Mouse (Mus musculus): ENCODE data around the gene Kif22. TPM values are rescaled to one million over a fixed set of nuclear protein-coding genes. Genes with fewer than 3 reads are reported as not detected.

Kif22 gene
- total and polyA plus RNA-seq, 3 experiments, result 0.39 to 0.84 (median 0.65) TPM

DNA sequence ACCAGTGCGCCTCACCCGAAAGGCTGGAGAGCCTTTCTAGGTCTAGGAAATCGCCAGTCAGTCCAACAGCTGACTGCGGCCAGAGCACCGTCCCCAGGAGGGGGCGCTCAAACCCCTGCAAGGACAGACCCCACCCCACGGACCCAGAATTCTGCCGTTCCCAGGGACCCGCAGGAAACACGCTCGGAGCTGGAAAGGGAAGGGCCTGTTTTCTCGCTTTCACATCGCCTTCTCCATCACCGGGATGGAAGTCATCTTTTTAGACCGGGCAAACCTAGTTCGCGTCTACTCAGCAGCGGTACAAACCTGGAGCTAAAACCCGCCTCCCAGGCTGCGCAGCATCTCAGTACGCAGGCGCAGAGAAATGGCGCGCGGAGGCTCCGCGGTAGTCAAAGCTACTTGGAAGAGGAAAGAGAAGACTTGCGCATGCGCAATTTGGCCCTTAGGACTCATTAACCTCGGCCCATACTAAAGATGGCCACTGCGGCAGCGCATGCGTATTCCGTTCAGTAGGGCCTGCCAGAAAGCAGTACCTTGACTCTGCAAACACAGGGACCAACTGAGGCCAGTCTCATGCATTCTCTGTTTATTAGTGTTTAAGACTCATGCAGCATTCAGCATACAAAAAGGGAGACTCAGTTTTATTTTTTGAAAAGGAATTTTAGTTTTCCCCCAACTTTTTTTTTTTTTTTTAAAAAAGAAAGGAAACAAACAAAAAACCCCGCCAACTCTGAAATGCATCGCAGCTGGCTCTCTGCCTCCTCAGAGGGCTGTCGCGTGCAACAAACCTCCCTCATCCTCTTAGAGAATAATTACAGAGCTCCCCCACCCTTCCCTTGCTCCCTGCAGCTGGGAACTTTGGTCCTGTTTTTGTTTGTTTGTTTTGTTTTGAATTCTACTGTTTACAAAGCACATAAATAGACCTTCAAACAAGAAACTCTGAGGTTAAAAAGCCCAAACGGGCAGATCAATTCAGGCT, 25.0 kb downstream of the Kif22 start, which contains the start of gene Pagr1a:
Pagr1a (minus strand) TSS at position 382 of the 979 bp plus-strand sequence.
- intact Hi-C loops (cut with DNase I), result loop anchor here (1.0 to 10.0 kb wide), 4 partner anchors 8 to 178 kb away; partner anchors contain the start of genes Cd2bp2 and Cdiptos
- Histone ChIP-seq H3K9ac (ENCODE audit: low read depth, low read length) (peak within 1 kb of the TSS; percentile 87), H3K4me3 (peak within 1 kb of the TSS; percentile 82), H3K36me3 (ENCODE audit: control insufficient read depth, insufficient read depth, low read length) (peaks cover 5% of the 10 kb centered on the region), H3K27me3 (ENCODE audit: control insufficient read depth, insufficient read depth, low read length) (no peaks in the 10 kb centered on the region), H3K79me2 (replicated peaks; ENCODE audit: control insufficient read depth, insufficient read depth, low read length) (peaks cover 2% of the 10 kb centered on the region; the same call in 1 of the 2 replicates), H3K4me1 (ENCODE audit: control insufficient read depth, insufficient read depth, low read length) (peaks cover 15% of the 10 kb centered on the region), H3K27ac (peak within 1 kb of the TSS; percentile 93)
- peak; percentile 95 to 97 for DNase-seq
- TF ChIP-seq EP300 (IDR thresholded peaks at IDR 0.05; ENCODE audit: insufficient read depth, low read depth, low read length), result peak; percentile 43
- peak; percentile 90 for TF ChIP-seq CTCF (IDR thresholded peaks at IDR 0.05)
- TF ChIP-seq POLR2A (IDR thresholded peaks at IDR 0.05; ENCODE audit: insufficient read depth, low read depth, low read length), result peak; percentile 94
- 2% methylated on average over 39 of the region's 39 CpGs for WGBS

DNA sequence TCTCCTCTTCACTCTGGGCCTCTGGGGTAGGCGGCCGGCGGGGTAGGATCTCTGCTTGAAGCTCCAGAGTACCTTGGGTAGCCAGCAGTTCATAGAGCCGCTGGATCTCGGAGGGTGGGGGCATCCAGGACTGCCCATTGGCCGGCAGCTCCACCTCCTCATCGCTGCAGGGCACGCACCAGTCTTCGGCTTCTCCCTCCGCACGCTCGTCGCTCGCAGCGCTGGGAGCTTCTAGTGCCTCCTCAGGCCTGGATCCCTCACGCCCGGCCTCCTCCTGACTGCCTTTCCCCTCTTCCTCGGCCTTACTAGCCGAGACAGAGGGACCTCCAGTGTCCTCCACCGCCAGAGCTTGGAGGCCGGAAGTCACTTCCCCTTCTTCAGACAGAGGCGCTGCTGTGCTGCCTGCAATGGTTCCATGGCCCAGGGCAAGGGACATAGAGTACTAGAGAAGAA, 25.8 kb downstream of the Kif22 start:
- Histone ChIP-seq H3K27ac (peak overlapping the region; percentile 93), H3K79me2 (replicated peaks; ENCODE audit: control insufficient read depth, insufficient read depth, low read length) (peaks cover 4% of the 10 kb centered on the region; the same call in 1 of the 2 replicates), H3K9ac (ENCODE audit: low read depth, low read length) (peak overlapping the region; percentile 87), H3K27me3 (ENCODE audit: control insufficient read depth, insufficient read depth, low read length) (no peaks in the 10 kb centered on the region), H3K4me1 (ENCODE audit: control insufficient read depth, insufficient read depth, low read length) (peaks cover 16% of the 10 kb centered on the region), H3K36me3 (ENCODE audit: control insufficient read depth, insufficient read depth, low read length) (peaks cover 5% of the 10 kb centered on the region), H3K4me3 (peak overlapping the region; percentile 82)
- under 1% methylated on average over 22 of the region's 22 CpGs for WGBS
- TF ChIP-seq CTCF (IDR thresholded peaks at IDR 0.05) (no peak), POLR2A (IDR thresholded peaks at IDR 0.05; ENCODE audit: insufficient read depth, low read depth, low read length) (peak; percentile 62)
- intact Hi-C loops (cut with DNase I), result loop anchor here (2.0 to 10.0 kb wide), 2 partner anchors 88 to 178 kb away; partner anchors contain the start of gene Cd2bp2
- no peak for DNase-seq

GRCm38 (mm10) chr7:127016481-127016485, 26.0 kb downstream of the Kif22 start, which contains the start of gene Pagr1b:
Pagr1b (minus strand) TSS chr7:127016484.
- Histone ChIP-seq H3K4me1 (ENCODE audit: control insufficient read depth, insufficient read depth, low read length) (peaks cover 16% of the 10 kb centered on the region), H3K36me3 (ENCODE audit: control insufficient read depth, insufficient read depth, low read length) (peaks cover 5% of the 10 kb centered on the region), H3K79me2 (replicated peaks; ENCODE audit: control insufficient read depth, insufficient read depth, low read length) (peaks cover 4% of the 10 kb centered on the region; the same call in 1 of the 2 replicates), H3K9ac (ENCODE audit: low read depth, low read length) (peak within 1 kb of the TSS; percentile 87), H3K27me3 (ENCODE audit: control insufficient read depth, insufficient read depth, low read length) (no peaks in the 10 kb centered on the region), H3K4me3 (peak within 1 kb of the TSS; percentile 82), H3K27ac (peak within 1 kb of the TSS; percentile 93)
- no peak for DNase-seq
- no peak for TF ChIP-seq EP300 (IDR thresholded peaks at IDR 0.05; ENCODE audit: insufficient read depth, low read depth, low read length)
- TF ChIP-seq CTCF (IDR thresholded peaks at IDR 0.05), result no peak
- TF ChIP-seq POLR2A (IDR thresholded peaks at IDR 0.05; ENCODE audit: insufficient read depth, low read depth, low read length), result no peak
- intact Hi-C loops (cut with DNase I), result loop anchor here (2.0 to 10.0 kb wide), 2 partner anchors 89 to 179 kb away; partner anchors contain the start of gene Cd2bp2

DNA sequence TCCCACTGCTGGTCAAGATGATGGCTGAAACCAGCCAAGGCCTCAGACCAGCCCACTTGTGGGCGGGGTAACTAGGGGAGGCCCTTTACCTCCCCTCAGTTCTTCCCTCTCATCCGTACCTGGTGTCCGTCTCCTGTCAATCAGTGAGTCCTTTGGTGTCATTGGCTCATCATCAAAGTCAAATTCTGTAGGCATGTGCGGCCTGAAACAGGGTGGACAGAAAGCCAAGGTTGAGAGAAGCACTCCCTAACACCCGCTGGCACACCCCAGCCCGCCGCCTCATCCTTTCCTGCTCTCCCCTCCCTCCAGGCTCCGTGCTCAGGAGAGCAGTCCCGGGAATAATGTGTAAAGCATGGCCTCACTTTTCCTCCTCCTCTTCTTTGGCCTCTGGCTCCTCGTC, 26.2 kb downstream of the Kif22 start:
- Histone ChIP-seq H3K27me3 (ENCODE audit: control insufficient read depth, insufficient read depth, low read length) (no peaks in the 10 kb centered on the region), H3K79me2 (replicated peaks; ENCODE audit: control insufficient read depth, insufficient read depth, low read length) (peaks cover 4% of the 10 kb centered on the region; the same call in 1 of the 2 replicates), H3K36me3 (ENCODE audit: control insufficient read depth, insufficient read depth, low read length) (peaks cover 5% of the 10 kb centered on the region), H3K4me3 (peak overlapping the region; percentile 82), H3K27ac (peak overlapping the region; percentile 93), H3K9ac (ENCODE audit: low read depth, low read length) (peak overlapping the region; percentile 87), H3K4me1 (ENCODE audit: control insufficient read depth, insufficient read depth, low read length) (peaks cover 16% of the 10 kb centered on the region)
- TF ChIP-seq POLR2A (IDR thresholded peaks at IDR 0.05; ENCODE audit: insufficient read depth, low read depth, low read length) (no peak), CTCF (IDR thresholded peaks at IDR 0.05) (no peak), EP300 (IDR thresholded peaks at IDR 0.05; ENCODE audit: insufficient read depth, low read depth, low read length) (no peak)
- WGBS, result under 1% methylated on average over 10 of the region's 10 CpGs
- intact Hi-C loops (cut with DNase I), result loop anchor here (2.0 to 10.0 kb wide), 2 partner anchors 89 to 179 kb away; partner anchors contain the start of gene Cd2bp2
- peak in 1 of 2 experiments; percentile 55 for DNase-seq

DNA sequence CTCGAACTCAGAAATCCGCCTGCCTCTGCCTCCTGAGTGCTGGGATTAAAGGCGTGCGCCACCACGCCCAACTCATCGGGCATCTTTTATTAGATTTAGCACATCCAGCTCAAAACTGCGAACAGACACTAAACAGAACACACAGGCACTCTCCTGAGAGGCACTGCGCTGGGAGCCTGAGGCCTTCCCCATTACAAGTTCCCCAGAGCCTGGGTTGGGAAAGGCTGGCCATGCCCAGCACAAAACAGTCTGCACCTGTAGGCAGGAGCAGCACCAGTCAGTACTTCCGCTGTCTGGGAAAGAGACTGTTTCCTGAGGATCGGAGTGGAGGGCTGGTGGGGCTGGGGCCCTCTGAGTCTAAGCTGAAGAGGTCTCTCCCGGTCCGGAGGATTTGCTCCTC, 27.3 kb downstream of the Kif22 start:
- intact Hi-C loops (cut with DNase I), result loop anchor here (10.0 kb wide), 1 partner anchor 180 kb away; the partner anchor contains the start of gene Cd2bp2
- 84% methylated on average over 12 of the region's 12 CpGs for WGBS
- peak overlapping the region; percentile 95 for H3K27ac ChIP-seq

More for the DNA sequence above, 27.3 kb downstream of the Kif22 start:
- Histone ChIP-seq H3K4me3 (no peak overlapping the region), H3K79me2 (replicated peaks; ENCODE audit: control insufficient read depth, insufficient read depth, low read length) (peaks cover 4% of the 10 kb centered on the region; the same call in 1 of the 2 replicates), H3K9ac (ENCODE audit: low read depth, low read length) (no peak overlapping the region), H3K27me3 (ENCODE audit: control insufficient read depth, insufficient read depth, low read length) (no peaks in the 10 kb centered on the region), H3K36me3 (ENCODE audit: control insufficient read depth, insufficient read depth, low read length) (peaks cover 5% of the 10 kb centered on the region), H3K4me1 (ENCODE audit: control insufficient read depth, insufficient read depth, low read length) (peaks cover 16% of the 10 kb centered on the region)
- no peak for DNase-seq
- TF ChIP-seq CTCF (IDR thresholded peaks at IDR 0.05), result no peak
- no peak for TF ChIP-seq EP300 (IDR thresholded peaks at IDR 0.05; ENCODE audit: insufficient read depth, low read depth, low read length)
- no peak for TF ChIP-seq POLR2A (IDR thresholded peaks at IDR 0.05; ENCODE audit: insufficient read depth, low read depth, low read length)

All from heart, adult 2 months (tissue).